Mouse (Mus musculus): ENCODE results near the gene Rps6kb2.

The Rps6kb2 gene

DNA sequence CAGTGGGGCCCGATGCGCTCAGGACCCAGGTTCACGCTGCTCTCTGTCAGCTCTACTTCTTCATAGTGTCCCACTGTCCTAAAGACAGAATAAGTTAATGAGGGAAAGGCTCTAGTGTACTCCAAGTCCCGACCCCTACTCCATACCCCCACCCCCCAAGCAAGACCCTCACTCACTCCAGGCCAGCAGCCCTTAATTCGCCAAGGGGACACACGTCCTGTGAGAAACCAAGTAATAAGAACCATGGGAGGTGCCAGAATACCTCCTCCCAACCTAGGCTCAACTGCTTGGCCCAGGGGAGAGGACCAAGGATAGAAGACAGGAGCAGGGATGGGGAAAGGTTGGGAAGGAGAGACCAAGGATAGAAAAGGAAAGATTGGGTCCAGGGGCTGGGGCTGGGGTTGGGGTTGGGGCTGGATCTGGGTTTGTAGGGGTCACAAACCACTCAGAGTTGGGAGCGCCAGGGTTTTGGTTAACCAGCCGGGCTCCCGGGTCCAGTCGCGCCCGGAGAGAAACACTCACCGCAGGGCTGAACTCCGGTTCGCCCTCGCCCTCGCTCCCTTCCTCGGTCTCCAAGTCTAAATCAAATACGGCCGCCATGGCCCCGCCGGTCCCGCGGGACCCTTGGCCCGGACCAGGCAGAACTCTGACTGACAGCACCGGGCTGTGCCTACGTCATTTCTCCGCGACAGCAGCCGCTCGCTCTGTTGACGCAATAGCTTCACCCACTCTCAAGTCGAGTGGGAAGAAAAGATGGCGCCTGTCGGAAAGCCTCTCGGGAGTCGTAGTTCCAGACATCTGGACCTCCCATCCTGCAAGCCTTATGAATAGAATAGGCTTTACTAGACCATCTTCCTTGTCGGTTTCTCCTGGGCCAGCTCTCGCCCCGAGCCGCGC is at the start of gene Rps6kb2:
Gene Rps6kb2 (minus strand): TSS at position 709 of the 897 bp plus-strand sequence.
- in situ Hi-C loops (cut with MboI; ENCODE audit: low sequenced_read_pairs) = no loop called here

DNA sequence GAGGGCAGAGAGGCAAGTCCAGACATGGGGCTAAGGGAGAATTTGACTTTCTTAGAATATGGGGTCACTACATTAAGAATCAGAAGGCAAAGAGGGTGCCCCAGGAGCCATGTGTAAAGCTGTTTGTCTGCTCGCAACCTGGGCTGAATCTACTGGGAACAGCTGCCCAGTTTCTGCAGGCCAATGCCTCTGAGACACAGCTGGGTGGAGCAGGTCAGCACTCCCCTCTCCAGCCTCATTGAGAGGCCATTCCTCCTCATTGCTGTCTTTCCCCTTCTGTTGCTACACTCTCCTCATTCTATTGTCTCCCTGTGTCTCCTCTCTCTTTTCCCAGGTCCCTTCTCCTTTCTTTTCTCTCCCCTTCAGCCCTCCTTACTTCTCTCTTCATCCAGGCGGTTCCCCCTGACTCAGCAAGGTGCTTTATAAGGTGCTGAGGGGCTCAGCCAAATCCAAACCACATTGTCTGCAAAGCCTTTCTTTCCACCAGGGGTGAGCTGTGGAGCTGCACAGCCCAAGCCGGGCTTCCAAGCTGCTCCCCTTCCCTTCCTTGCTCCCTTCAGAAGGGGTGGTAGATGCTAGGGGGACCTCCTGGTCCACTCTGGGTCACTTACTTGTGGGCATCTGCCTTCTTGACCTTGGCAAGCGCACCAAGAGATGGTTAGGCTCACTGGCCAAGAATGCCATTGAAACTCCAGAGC is 48.9 kb upstream of the Rps6kb2 start:
- in situ Hi-C loops (cut with MboI; ENCODE audit: low sequenced_read_pairs) = no loop called here

DNA sequence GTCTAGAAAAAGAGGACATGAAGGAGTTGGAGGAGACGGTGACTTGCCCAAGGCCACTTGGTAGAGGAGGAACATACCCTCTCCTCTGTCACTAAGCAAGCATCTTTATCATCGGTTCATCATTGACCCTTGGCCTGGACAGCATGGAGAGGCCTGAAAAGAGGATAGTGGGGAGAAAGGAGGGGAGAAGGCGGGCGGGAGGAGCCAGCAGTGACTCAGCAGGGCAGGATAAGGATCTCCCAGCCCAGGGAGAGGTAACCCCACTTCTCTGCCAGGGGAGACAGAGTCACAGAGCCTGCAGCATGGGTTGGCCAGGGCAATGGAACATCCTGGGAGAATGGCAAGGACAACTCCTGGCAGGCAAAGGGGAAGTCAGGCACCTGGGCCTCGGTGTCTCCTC is 45.4 kb upstream of the Rps6kb2 start:
- in situ Hi-C loops (cut with MboI; ENCODE audit: low sequenced_read_pairs) = no loop called here

DNA sequence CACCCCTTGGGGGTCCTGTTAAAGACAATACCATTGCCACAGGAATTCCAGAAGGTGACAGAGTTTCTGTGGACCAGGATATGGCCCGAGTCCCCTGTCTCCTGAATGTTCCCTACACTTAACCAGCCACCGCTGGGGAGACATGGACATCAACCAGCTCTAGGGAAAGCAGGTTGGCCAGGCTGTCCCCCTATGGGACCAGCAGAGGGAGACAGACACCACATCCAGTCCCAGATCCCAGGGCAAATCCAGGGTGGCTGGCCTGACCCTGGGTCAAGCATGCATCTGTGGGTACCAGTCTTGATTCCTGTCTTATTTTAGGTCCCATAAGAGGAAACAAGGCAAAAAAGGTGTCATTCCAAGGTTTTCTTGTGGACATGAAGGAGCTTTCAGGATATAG is 43.8 kb upstream of the Rps6kb2 start:
- in situ Hi-C loops (cut with MboI; ENCODE audit: low sequenced_read_pairs) = no loop called here

DNA sequence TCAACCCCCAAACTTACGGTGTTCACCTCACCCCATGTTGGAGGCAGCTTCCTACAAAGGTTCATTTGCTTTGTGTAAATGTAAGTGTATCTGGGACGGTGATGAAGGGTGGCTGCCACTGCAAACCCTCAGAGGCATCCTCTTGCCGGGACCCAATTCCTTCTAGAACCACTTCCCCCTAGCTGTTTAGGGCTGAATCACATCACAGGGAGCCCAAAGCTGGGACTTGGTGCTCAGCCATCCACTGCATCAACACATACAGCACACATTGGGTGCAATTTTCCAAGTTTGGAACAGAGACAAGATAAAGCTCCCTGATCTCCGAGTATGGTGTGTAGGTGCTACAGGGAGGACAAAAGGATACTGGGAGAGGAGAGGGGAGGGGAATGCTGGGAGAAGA is 41.7 kb upstream of the Rps6kb2 start:
- in situ Hi-C loops (cut with MboI; ENCODE audit: low sequenced_read_pairs) = no loop called here

DNA sequence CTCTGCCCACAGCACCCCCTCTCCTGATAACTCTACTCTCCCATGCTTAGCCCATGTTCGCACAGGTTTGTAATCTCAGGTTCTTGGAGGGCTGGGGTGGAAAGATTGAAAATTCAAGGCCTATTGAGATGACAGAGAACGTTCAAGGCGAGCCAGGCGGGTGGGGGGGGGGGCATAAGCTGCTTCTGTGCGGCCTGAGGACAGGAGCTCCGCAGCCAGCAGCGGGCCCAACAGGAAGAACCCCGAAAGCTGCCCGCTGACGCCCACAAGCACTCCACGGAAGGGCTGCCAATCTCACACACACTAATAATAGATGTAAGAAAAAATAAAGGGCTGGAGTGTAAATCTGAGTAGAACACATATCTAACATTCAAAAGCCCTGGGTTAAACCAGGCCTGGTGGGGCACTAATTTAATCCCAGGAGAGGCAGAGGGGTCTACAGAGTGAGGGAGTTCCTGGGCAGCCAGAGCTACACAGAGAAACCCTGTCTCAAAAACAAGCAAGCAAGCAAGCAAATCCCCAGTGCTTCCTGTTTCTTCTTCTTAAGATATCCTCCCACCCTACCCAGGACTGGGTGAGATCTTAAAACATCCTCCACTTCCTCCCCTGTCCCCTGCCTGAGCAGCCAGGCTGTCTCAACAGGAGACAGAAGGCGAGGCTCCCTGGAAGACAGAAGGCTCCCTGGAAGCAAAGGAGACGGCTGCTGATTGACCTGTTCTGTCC is 40.6 kb upstream of the Rps6kb2 start:
- in situ Hi-C loops (cut with MboI; ENCODE audit: low sequenced_read_pairs) = no loop called here

DNA sequence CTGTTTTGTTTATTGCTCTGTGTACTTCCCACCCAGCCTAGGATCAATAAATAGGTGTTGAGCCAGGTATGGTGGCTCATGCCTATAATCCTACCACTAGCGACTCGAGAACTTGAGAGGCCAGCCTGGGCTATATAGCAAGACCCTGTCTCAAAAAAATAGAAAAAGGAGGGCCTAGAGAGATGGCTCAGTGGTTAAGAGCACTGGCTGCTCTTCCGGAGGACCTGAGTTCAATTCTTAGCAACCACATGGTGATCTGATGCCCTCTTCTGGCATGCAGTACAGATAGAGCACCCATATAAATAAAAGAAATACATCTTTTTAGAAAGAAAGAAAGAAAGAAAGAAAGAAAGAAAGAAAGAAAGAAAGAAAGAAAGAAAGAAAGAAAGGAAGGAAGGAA is 40.0 kb upstream of the Rps6kb2 start:
- in situ Hi-C loops (cut with MboI; ENCODE audit: low sequenced_read_pairs) = no loop called here

DNA sequence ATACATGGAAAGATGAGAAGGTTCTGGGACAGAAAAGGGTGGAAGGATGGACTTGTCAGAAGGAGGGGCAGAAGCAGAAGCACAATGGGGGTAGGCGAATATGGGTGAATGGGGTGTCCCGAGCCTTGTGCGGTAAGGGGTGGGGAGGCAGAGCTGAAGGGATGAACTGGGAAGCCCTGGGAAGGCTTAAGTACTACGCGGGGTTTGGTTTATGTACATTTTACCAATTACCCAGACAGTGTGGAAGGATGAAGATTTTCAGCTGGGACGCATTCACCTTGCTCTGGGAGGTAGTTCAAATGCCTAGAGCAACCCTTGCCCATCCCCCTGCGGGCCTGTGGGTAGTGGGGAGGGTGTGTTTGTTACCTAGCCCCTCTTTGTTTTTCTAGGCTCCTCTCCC is 39.0 kb upstream of the Rps6kb2 start:
- in situ Hi-C loops (cut with MboI; ENCODE audit: low sequenced_read_pairs) = no loop called here

DNA sequence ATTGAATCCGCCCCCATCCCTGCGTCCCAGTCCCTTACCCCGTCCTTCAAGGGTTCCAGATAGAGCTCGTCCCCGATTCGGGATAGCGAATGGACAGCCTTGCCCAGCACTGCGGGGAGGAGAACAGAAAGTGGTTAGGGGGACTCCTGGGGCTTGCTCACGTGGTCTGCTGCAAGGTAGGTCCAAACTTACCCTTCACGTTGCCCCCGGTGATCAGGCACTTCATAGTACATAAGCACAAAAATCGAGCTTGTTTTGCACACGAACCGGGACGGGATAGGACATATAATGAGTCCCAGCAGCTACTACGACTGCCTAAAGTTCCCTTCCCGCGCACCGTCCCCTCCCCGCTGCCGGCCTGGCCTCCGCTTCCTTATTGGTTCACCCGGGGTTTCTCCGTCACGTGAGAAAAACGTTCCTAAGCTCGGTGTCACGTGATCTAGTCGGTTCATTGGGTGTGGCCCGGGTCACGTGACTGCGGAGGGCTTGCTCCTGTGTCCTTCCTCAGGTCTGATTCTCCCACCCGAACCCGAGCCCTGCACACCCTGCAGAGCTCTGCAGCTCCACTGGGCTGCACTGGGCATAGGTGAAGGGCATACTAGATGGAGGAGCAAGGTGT is 38.2 kb upstream of the Rps6kb2 start, which contains the start of gene Rad9a:
Gene Rad9a (minus strand): TSS at position 372 of the 619 bp plus-strand sequence.
- in situ Hi-C loops (cut with MboI; ENCODE audit: low sequenced_read_pairs) = no loop called here

DNA sequence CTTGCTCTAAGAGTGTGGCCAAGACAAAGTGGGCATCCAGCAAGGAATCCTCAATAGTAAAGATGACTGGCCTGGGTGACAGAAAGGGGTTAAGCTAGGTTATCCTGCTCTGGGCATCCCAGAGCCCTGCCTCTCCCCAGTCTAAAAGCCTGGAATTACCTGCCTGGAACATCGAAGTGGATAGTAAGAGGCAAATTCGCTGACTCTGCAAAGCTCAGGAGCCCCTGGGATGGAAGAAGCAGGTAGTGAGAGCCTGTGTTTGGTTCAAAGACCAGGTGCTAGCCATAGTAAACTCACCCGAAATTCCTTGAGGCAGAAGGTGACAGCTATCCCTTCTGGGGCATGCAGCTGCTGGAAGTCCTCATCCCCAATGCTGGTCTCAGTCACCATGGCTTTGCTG is 34.0 kb upstream of the Rps6kb2 start:
- in situ Hi-C loops (cut with MboI; ENCODE audit: low sequenced_read_pairs) = no loop called here

DNA sequence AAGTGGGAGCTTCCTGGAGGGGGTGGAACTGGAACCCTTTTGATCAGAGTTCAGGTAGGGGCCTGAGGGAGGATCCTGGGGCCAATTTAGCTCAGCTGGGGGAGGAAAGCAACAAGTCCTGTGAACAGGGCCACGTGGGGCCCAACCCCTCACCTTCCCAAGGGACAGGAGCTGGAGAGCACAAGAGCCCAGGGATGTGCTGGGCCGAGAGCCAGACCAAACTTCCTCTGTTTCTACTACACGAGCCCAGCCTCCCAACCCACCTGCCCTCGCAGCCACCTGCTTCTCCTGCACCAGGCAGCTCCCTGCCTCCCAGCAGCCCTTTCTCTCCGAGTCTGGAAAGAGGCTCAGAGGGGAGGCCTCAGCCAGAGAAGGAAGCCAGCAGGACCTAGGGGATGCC is 33.4 kb upstream of the Rps6kb2 start:
- in situ Hi-C loops (cut with MboI; ENCODE audit: low sequenced_read_pairs) = no loop called here

DNA sequence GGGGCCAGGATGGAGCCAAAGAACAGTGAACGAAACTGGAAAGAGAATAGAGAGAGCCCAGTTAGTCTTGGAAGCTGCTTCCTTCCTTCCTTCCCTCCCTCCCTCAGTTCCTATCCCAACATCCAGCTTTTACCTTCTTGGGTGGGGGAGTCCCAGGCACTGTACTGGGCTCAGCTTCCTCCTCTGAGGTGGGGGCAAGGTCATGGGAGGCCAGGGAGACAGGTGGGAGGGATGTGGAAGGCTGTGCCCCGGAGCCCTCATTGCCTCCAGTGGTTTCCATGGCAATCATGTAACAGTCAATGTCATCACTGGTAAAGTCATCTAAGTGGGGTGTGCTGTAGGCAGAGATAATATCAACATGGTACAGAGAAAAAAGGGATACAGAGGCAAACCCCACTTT is 32.9 kb upstream of the Rps6kb2 start:
- in situ Hi-C loops (cut with MboI; ENCODE audit: low sequenced_read_pairs) = no loop called here

DNA sequence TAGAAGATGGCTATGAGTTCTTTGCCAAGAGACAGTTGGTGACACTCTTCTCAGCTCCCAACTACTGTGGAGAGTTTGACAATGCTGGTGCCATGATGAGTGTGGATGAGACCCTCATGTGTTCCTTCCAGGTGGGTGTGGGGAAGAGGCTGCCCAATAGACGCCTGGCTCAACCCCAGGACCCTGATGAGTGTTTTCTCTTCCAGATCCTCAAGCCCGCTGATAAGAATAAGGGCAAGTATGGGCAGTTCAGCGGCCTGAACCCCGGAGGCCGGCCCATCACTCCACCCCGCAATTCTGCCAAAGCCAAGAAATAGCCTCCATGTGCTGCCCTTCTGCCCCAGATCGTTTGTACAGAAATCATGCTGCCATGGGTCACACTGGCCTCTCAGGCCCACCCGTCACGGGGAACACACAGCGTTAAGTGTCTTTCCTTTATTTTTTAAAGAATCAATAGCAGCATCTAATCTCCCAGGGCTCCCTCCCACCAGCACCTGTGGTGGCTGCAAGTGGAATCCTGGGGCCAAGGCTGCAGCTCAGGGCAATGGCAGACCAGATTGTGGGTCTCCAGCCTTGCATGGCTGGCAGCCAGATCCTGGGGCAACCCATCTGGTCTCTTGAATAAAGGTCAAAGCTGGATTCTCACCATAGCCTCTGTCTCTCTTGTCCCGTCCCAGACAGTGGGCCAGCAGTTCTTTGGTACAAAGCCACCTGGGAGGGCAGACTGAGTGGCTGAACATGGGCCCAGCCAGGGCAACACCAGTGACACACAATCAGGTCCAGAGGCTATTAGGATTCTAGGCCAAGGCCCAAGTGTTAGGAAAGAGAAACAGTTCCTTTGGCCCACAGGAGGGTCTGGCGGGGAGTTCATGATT is 31.9 kb upstream of the Rps6kb2 start:
- in situ Hi-C loops (cut with MboI; ENCODE audit: low sequenced_read_pairs) = no loop called here

DNA sequence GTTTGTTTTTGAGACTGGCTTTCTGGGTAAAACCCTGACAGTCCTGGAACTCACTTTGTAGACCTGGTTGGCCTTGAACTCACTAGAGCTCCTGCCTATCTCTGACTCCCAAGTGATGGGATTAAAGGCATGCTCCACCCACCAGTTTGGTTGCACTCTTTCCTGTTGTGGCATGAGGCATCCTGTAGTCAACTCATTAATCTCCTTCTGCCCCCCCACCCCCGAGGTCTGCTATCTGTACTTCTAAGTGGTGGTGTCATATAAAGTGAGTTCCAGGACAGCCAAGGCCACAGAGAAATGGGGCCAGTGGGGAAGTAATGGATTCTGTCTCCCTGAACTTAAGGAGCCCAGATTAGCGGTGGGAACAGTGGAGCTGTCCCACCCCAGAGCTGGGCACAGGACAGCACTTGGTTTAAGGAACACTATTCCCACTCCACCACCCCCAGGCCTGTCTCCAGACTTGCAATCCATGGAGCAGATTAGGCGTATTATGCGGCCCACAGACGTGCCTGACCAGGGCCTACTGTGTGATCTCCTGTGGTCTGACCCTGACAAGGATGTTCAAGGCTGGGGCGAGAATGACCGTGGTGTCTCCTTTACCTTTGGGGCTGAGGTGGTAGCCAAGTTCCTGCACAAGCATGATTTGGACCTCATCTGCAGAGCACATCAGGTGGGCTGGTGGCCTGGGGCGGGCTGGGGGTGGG is 31.0 kb upstream of the Rps6kb2 start:
- in situ Hi-C loops (cut with MboI; ENCODE audit: low sequenced_read_pairs) = no loop called here

DNA sequence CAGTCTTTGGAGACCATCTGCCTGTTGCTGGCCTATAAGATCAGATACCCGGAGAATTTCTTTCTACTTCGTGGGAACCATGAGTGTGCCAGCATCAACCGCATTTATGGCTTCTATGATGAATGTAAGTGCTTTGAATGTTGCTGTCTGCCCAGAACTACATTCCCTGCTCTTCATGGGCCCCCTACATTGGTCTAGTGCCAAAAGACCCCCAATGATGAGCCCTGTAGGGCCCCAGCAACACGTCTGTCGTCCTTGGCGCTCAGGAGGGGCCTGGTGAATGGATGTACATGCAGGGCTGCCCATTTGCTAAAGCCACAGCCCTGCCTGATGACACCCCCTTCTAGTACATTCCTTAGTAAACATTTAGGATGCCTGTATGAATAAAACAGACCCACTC is 30.0 kb upstream of the Rps6kb2 start:
- in situ Hi-C loops (cut with MboI; ENCODE audit: low sequenced_read_pairs) = no loop called here

DNA sequence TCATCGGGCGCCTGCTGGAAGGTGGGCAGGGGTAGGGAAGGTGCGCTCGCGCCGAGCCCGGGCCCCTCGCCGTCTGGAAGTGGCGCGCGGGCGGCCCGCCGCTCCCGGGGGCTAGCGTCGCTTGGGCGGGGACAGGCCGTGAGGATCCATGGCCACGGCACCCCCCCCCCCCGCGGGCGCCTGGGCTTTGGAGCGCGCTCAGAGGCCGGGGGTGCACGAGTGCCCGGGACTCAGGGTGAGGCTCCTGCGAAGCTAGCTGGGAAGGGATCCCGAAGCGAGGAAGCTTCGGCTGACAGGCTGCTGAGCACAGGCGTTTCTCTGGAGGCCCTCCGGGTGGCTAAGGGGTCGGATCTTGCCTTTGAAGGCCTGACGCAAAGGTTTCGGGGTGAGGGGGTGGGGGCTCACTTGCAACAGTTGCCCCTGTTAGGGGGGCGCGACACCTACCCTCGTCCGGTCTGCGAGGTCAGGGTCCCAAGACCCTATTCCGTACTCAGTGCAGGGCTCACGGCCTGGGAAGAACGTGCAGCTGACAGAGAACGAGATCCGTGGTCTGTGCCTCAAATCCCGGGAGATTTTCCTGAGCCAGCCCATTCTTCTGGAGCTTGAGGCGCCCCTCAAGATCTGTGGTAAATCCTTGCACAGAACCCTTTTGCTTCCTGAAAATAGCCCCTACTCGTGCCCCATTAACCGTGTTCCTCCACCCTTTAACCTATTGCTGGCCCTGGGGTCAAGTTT is 29.3 kb upstream of the Rps6kb2 start:
- in situ Hi-C loops (cut with MboI; ENCODE audit: low sequenced_read_pairs) = no loop called here

DNA sequence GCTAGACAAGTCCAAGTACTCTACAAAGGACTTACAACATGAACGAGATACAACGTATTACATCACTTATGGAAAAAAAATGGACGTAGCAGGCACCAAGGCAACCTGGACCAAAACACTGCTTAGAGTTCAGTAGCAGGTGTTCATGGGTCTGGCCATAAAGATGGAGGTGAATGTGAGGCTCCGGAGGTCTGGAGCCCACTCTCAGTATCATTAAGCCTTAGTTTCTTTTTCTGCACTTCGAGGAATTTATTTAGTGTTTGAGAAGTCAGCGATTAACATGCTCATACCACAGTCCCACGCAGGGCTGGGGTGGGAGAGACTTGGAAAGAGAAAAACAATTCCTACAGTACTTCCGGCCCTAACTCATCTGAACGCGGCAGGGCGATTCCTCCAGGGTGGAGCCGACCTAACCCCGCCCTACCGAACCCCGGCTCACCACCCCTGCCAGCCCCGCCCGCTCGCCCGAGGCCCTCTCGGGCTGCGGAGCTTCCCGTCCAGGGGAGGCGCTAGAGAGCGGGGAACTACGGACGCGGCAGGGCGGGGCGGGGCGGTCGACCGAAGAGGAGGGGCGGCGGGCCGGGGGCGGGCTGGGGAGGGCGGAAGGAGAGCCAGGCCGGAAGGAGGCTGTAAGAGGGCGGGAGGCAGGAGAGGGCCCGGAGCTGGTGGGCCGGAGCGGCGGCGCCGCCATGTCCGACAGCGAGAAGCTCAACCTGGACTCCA is 28.5 kb upstream of the Rps6kb2 start, which contains the start of gene Ppp1ca:
Gene Ppp1ca (plus strand): TSS at position 538 of the 723 bp plus-strand sequence.
- in situ Hi-C loops (cut with MboI; ENCODE audit: low sequenced_read_pairs) = no loop called here

DNA sequence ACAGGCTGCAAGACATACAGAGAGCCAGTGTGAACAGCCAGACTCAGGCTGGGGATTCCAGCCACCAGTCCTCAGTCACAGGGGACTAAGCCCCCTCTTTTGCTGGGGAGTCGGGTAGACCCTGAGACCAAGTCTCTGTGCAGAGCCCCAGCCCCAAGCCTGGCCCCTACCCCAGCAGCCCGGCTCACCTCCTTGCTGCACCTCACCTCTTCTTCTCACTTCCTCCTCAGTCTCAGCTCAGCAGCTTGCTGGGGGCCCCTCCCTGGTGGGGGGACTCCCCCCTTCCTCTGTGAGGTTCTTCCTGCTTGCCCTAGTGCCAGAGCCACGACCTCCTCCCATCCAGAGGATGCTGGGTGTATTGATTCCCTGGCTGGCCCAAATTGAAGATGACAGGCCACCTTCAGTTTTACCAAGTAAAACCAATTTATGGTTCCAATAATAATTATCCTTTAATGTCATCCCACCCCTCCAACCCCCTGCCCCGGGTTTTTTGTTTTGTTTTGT is 27.7 kb upstream of the Rps6kb2 start, which contains the start of gene Tbc1d10c:
Gene Tbc1d10c (minus strand): TSS at position 454 of the 504 bp plus-strand sequence.
- in situ Hi-C loops (cut with MboI; ENCODE audit: low sequenced_read_pairs) = no loop called here

Data from CH12F3 (cell line).